Mouse (Mus musculus) right cerebral cortex, postnatal 25 days (tissue): ENCODE data around the gene Mef2c.
A peak's percentile ranks its signal among the peaks of the same experiment; 100 is the strongest.

Source experiments
- DNase-seq: peaks from one replicate; pipeline ENCODE4 v3.0.0; 2022

Gene Mef2c

GRCm38 (mm10) chr13:83712778-83713380 is 209.0 kb downstream of the Mef2c start:
- no peak for DNase-seq

GRCm38 (mm10) chr13:83713661-83714291 is 209.9 kb downstream of the Mef2c start:
- no peak for DNase-seq

- DNase-seq: peak; percentile 94
These were observed 210.9 kb downstream of the Mef2c start for GRCm38 (mm10) chr13:83714466-83715307.

- no peak for DNase-seq
These were observed 211.5 kb downstream of the Mef2c start for GRCm38 (mm10) chr13:83715308-83715785.

- no peak for DNase-seq
These were observed 212.3 kb downstream of the Mef2c start for GRCm38 (mm10) chr13:83715971-83716615.
